Mouse (Mus musculus): ENCODE results near the gene Npm1.

DNA sequence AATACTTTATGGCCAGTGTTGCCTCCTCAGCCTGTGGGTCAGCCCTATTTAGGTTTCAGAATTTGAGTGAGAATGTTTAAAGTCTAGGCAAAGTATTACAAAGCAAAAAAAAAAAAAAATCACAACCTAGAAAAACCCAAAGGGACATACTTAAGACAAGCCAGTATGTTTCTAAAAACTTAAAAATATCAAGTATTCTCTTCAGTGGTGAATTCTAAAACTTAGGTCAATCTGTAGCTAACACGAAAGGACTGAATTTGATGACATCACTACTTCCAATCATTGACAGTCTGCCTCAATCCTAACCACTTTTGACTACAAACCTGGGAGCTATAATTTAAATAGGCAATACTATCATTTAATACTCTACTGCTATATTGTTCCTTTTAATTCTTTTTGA, 10.0 kb downstream of the Npm1 start:
- TF ChIP-seq CTCF (IDR thresholded peaks at IDR 0.05; ENCODE audit: borderline replicate concordance, insufficient read depth, low read depth, low read length) (no peak), POLR2A (IDR thresholded peaks at IDR 0.05; ENCODE audit: borderline replicate concordance, insufficient read depth, low read length) (no peak)
